Mouse (Mus musculus): ENCODE data around the gene Ttc23l.

GRCm38 (mm10) chr15:10469641-10470150 lies 88.8 kb downstream of the Ttc23l start:
- no peak for TF ChIP-seq CTCF (conservative IDR thresholded peaks at IDR 0.05; ENCODE audit: low read length)
- TF ChIP-seq NANOG (IDR thresholded peaks at IDR 0.05; ENCODE audit: borderline replicate concordance, low read length) = no peak
- TF ChIP-seq POU5F1 (IDR thresholded peaks at IDR 0.05; ENCODE audit: borderline replicate concordance, low read length) = no peak

All from E14TG2a.4 (cell line).